Mouse (Mus musculus) CH12.LX (cell line): ENCODE measurements around the gene Atp6v0b. TPM values are rescaled to one million over a fixed set of nuclear protein-coding genes. Genes with fewer than 3 reads are reported as not detected.

Experiments
- DNase-seq: peaks from one replicate; pipeline ENCODE4 v3.0.0-alpha.2; 2013; ENCODE audit errors: extremely low read depth
- H3K27ac ChIP-seq: 2 replicates; pipeline ENCODE4 v1.5.1; 2012; ENCODE audit warnings: low read depth, mild to moderate bottlenecking, control low read depth, moderate library complexity; ENCODE audit not compliant: insufficient read depth
- H3K27me3 ChIP-seq: replicated peaks from 2 replicates; pipeline ENCODE3; 2012; ENCODE audit warnings: inconsistent platforms
- H3K36me3 ChIP-seq, 2 experiments: replicated peaks in 1 of 2; 2 replicates each; pipeline versions ENCODE3 to v1.6.1; 2012; ENCODE audit warnings: inconsistent platforms in 1 of 2, low read length in 1 of 2, mild to moderate bottlenecking in 1 of 2, mixed read lengths in 1 of 2, moderate library complexity in 1 of 2; ENCODE audit not compliant: control insufficient read depth in 1 of 2, insufficient read depth in 1 of 2
- H3K4me1 ChIP-seq, 2 experiments: 2 replicates each; pipeline ENCODE4 v1.6.1; 2012; ENCODE audit warnings: inconsistent platforms in 1 of 2, moderate library complexity in 1 of 2; ENCODE audit not compliant: insufficient read depth in 2 of 2, control insufficient read depth in 1 of 2
- H3K4me2 ChIP-seq: 2 replicates; pipeline ENCODE4 v1.6.1; 2012; ENCODE audit warnings: low read depth, mild to moderate bottlenecking, control low read depth; ENCODE audit not compliant: poor library complexity, insufficient read depth, severe bottlenecking
- H3K4me3 ChIP-seq, 3 experiments: fragments of 150-350 bp in 1 of 3; sonication (generic) in 1 of 3; replicated peaks in 1 of 3; 2 replicates each; pipeline versions ENCODE3 to v1.5.1; 2011 to 2012; ENCODE audit warnings: low read depth in 2 of 3, low read length in 2 of 3, mild to moderate bottlenecking in 2 of 3, moderate library complexity in 2 of 3, control low read depth in 1 of 3, improper control_type of control experiment in 1 of 3, inconsistent platforms in 1 of 3, mixed read lengths in 1 of 3; ENCODE audit not compliant: poor library complexity in 1 of 3
- H3K79me2 ChIP-seq: replicated peaks from 2 replicates; pipeline ENCODE4 v1.6.1; 2012; ENCODE audit warnings: mild to moderate bottlenecking, moderate library complexity; ENCODE audit not compliant: control insufficient read depth, poor library complexity, insufficient read depth, severe bottlenecking; ENCODE audit errors: extremely low read depth
- H3K9ac ChIP-seq: 2 replicates; pipeline ENCODE4 v1.6.1; 2012; ENCODE audit warnings: low read depth, mild to moderate bottlenecking, control low read depth, moderate library complexity; ENCODE audit not compliant: insufficient read depth
- H3K9me3 ChIP-seq: replicated peaks from 2 replicates; pipeline ENCODE3; 2012; ENCODE audit warnings: low read length, inconsistent platforms, mixed read lengths
- CHD2 ChIP-seq: IDR thresholded peaks from 2 replicates; pipeline ENCODE4 v1.6.1; 2011; ENCODE audit warnings: low read length, improper control_type of control experiment
- E2F4 ChIP-seq: IDR thresholded peaks from 2 replicates; pipeline ENCODE4 v1.6.1; 2011; ENCODE audit warnings: low read depth, low read length, improper control_type of control experiment; ENCODE audit not compliant: insufficient replicate concordance
- EP300 ChIP-seq: IDR thresholded peaks from 2 replicates; pipeline ENCODE4 v1.6.1; 2011; ENCODE audit warnings: low read length, improper control_type of control experiment
- ETS1 ChIP-seq: conservative IDR thresholded peaks from 2 replicates; pipeline ENCODE4 v1.6.1; 2012; ENCODE audit warnings: low read depth, mild to moderate bottlenecking, inconsistent platforms, low read length, improper control_type of control experiment, moderate library complexity
- GABPA ChIP-seq: IDR thresholded peaks from 2 replicates; pipeline ENCODE4 v1.6.1; 2012; ENCODE audit warnings: low read depth, low read length, improper control_type of control experiment, inconsistent platforms; ENCODE audit not compliant: insufficient replicate concordance
- HCFC1 ChIP-seq: IDR thresholded peaks from 2 replicates; pipeline ENCODE4 v1.6.1; 2012; ENCODE audit warnings: low read depth, mild to moderate bottlenecking, inconsistent platforms, low read length, improper control_type of control experiment
- JUND ChIP-seq: conservative IDR thresholded peaks from 2 replicates; pipeline ENCODE4 v1.6.1; 2011; ENCODE audit warnings: low read depth, low read length, improper control_type of control experiment
- MAFK ChIP-seq: IDR thresholded peaks from 2 replicates; pipeline ENCODE4 v1.6.1; 2011; ENCODE audit warnings: low read length, improper control_type of control experiment; ENCODE audit not compliant: insufficient replicate concordance
- MXI1 ChIP-seq: IDR thresholded peaks from 2 replicates; pipeline ENCODE4 v1.6.1; 2011; ENCODE audit warnings: mild to moderate bottlenecking, low read depth, low read length, improper control_type of control experiment
- MYC ChIP-seq: IDR thresholded peaks from 2 replicates; pipeline ENCODE4 v1.6.1; 2011; ENCODE audit warnings: low read depth, mild to moderate bottlenecking, improper control_type of control experiment, low read length
- NELFE ChIP-seq: IDR thresholded peaks from 2 replicates; pipeline ENCODE4 v1.6.1; 2011; ENCODE audit warnings: low read depth, low read length, improper control_type of control experiment
- NRF1 ChIP-seq: IDR thresholded peaks from 2 replicates; pipeline ENCODE4 v1.6.1; 2014; ENCODE audit warnings: low read depth, mild to moderate bottlenecking, inconsistent platforms, low read length, improper control_type of control experiment, moderate library complexity
- SIN3A ChIP-seq: IDR thresholded peaks from 2 replicates; pipeline ENCODE4 v1.6.1; 2012; ENCODE audit warnings: low read length, improper control_type of control experiment, inconsistent platforms
- TBP ChIP-seq: conservative IDR thresholded peaks from 2 replicates; pipeline ENCODE4 v1.6.1; 2011; ENCODE audit warnings: low read depth, low read length, improper control_type of control experiment
- UBTF ChIP-seq: IDR thresholded peaks from 2 replicates; pipeline ENCODE4 v1.6.1; 2012; ENCODE audit warnings: low read depth, mild to moderate bottlenecking, inconsistent platforms, low read length, improper control_type of control experiment, moderate library complexity
- USF1 ChIP-seq: IDR thresholded peaks from 2 replicates; pipeline ENCODE4 v1.6.1; 2014; ENCODE audit warnings: low read depth, mild to moderate bottlenecking, inconsistent platforms, low read length, improper control_type of control experiment
- USF2 ChIP-seq: conservative IDR thresholded peaks from 2 replicates; pipeline ENCODE4 v1.6.1; 2011; ENCODE audit warnings: low read depth, low read length, improper control_type of control experiment
- ZC3H11A ChIP-seq: IDR thresholded peaks from 2 replicates; pipeline ENCODE4 v1.6.1; 2012; ENCODE audit warnings: low read depth, mild to moderate bottlenecking, inconsistent platforms, low read length, improper control_type of control experiment
- ZMIZ1 ChIP-seq: IDR thresholded peaks from 2 replicates; pipeline ENCODE4 v1.6.1; 2012; ENCODE audit warnings: low read depth, mild to moderate bottlenecking, inconsistent platforms, low read length, improper control_type of control experiment
- ZNF384 ChIP-seq: IDR thresholded peaks from 2 replicates; pipeline ENCODE4 v1.6.1; 2012; ENCODE audit warnings: low read depth, low read length, improper control_type of control experiment, inconsistent platforms
- dilution Hi-C: fragments of 300-500 bp; cut with MboI; formaldehyde crosslinking; loops from 2 replicates; pipeline ENCODE4 v1.14.3; 2020; ENCODE audit warnings: low sequenced_read_pairs; ENCODE audit not compliant: extremely low pct_unique_long_range_greater_than_20kb, extremely low pct_ligation_motif_present
- in situ Hi-C: fragments of 300-500 bp; cut with MboI; formaldehyde crosslinking; loops from 3 replicates; pipeline ENCODE4 v1.14.3; 2019; ENCODE audit warnings: low sequenced_read_pairs, low pct_ligation_motif_present, low pct_unique_long_range_greater_than_20kb, mixed read lengths
- polyA plus RNA-seq: library from polyadenylated mRNA; unstranded; fragments of >175 nt; gene quantifications from 2 replicates; pipeline ENCODE4 v1.2.1, GENCODE M21; 2012; ENCODE audit warnings: low read depth; ENCODE audit not compliant: insufficient read length
- total RNA-seq, 2 experiments: library from RNA; depleted of rRNA; stranded (reverse); fragments of 300-350 nt in 1 of 2; fragments of >200 nt in 1 of 2; gene quantifications; 2 replicates each; pipeline ENCODE4 v1.2.3; 2012 to 2014

Atp6v0b gene
- total and polyA plus RNA-seq, 3 experiments, result 176 to 202 (median 186) TPM

DNA sequence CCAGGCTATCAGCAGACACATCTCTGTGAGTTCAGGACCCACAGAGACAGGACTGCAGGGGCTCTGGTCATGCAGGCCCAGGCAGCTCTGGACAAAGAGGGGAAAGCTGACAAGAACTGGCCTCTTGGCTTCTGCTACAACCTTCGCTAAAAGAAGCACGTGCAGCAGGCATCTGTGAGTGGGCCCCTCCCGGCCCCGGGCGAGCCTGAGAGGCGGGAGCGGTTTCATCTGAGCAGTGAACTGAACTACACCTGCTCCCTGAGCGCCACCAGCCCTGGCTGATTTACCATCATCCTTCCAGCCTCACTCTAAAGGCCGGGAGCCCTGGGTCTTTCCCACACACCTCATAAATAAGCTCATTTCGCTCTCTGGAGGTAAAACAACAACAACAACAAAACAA is 8.8 kb downstream of the Atp6v0b start:
- Histone ChIP-seq H3K9me3 (no peaks in the 10 kb centered on the region), H3K4me3 (no peak overlapping the region), H3K27ac (no peak overlapping the region), H3K4me1 (no peaks in the 10 kb centered on the region), H3K36me3 (peaks cover 10 to 91% of the 10 kb centered on the region in 2 experiments), H3K27me3 (no peaks in the 10 kb centered on the region), H3K9ac (no peak overlapping the region), H3K4me2 (no peak overlapping the region), H3K79me2 (no peaks in the 10 kb centered on the region)
- no peak for DNase-seq
- dilution Hi-C loops (no loop called here), in situ Hi-C loops (no loop called here)
- no peak for TF ChIP-seq MYC

DNA sequence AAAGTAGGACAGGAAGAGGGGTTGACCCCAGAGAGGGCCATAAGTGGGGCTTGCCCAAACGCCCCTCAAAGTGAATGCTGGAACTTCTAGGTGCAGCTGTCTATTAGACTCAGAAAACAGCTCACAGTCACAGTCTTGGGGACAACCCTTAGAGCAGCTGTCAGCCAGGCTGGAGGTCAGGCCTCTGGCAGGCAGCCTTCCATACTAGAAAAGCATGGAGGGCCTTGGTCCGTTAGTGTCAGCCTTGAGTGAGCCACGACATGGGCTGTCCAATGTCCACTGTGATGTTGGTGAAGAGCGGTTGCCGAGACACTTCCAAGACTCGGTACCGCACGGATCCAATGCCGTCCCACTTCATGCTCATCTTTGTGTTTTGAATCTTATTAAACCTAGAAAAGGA is 13.5 kb downstream of the Atp6v0b start:
- no peak for DNase-seq
- H3K36me3 ChIP-seq, result peaks cover 7 to 88% of the 10 kb centered on the region in 2 experiments
- no peak overlapping the region for H3K9ac ChIP-seq
- H3K27me3 ChIP-seq, result no peaks in the 10 kb centered on the region
- no peaks in the 10 kb centered on the region for H3K79me2 ChIP-seq
- H3K4me2 ChIP-seq, result no peak overlapping the region
- in situ Hi-C loops (no loop called here), dilution Hi-C loops (no loop called here)
- no peak overlapping the region for H3K27ac ChIP-seq
- no peak overlapping the region for H3K4me3 ChIP-seq
- 0 out of 4 replicates have a peak, but pooled peaks cover 0 to 4% of the 10 kb centered on the region in 2 experiments for H3K4me1 ChIP-seq
- TF ChIP-seq CHD2 (no peak), ZMIZ1 (no peak), GABPA (no peak), UBTF (no peak), SIN3A (no peak), NELFE (no peak), EP300 (no peak), MYC (no peak), HCFC1 (no peak), MAFK (no peak), NRF1 (no peak), ZC3H11A (no peak), E2F4 (no peak), USF1 (no peak), ETS1 (no peak), JUND (no peak), ZNF384 (no peak), MXI1 (no peak), TBP (no peak), USF2 (no peak)
- no peaks in the 10 kb centered on the region for H3K9me3 ChIP-seq
